Comparison of ENCODE assay signal across 23 mouse cellular contexts in genomic region chr2:10615500-10615899, GRCm38 (mm10).
"Had no signal": no experiment of that assay in that cellular context is flagged by ENCODE, and none has a peak within 500 bp of the region (broad histone marks: within the 10 kb centered on the region; RNA-seq: fewer than 3 reads in every experiment).

No protein-coding gene starts in this region.

- H3K27me3 ChIP-seq: forebrain, embryonic 15.5 days; heart, embryonic 13.5 days; heart, embryonic 15.5 days; hindbrain, embryonic 13.5 days; hindbrain, embryonic 15.5 days; limb, embryonic 13.5 days; limb, embryonic 15.5 days; liver, embryonic 12.5 days had no signal

- ATAC-seq: forebrain, embryonic 15.5 days; forebrain, postnatal 0 days; hindbrain, postnatal 0 days; intestine, embryonic 16.5 days; liver, embryonic 12.5 days had no signal

- DNase-seq: forebrain, postnatal 0 days; gastrocnemius, postnatal 14 days; gastrocnemius, postnatal 36 days; heart, adult 11 months; heart, adult 2 months; heart, postnatal 14 days; heart, postnatal 36 days; layer of hippocampus, adult 9-11 months; layer of hippocampus, postnatal 36 days; left cerebral cortex, postnatal 4 days; lung, adult 18-20 months had no signal

- H3K4me1 ChIP-seq: forebrain, embryonic 15.5 days; heart, embryonic 13.5 days; heart, embryonic 15.5 days; hindbrain, embryonic 13.5 days; hindbrain, embryonic 15.5 days; limb, embryonic 13.5 days; limb, embryonic 15.5 days; liver, embryonic 12.5 days had no signal

- H3K4me2 ChIP-seq: forebrain, embryonic 15.5 days; heart, embryonic 11.5 days; heart, embryonic 13.5 days; heart, embryonic 15.5 days; hindbrain, embryonic 13.5 days; hindbrain, embryonic 15.5 days; limb, embryonic 13.5 days; limb, embryonic 15.5 days; liver, embryonic 12.5 days had no signal

- H3K9ac ChIP-seq: forebrain, embryonic 15.5 days; forebrain, postnatal 0 days; heart, embryonic 13.5 days; heart, embryonic 15.5 days; hindbrain, embryonic 13.5 days; hindbrain, embryonic 15.5 days; limb, embryonic 13.5 days; limb, embryonic 15.5 days; liver, embryonic 12.5 days; liver, embryonic 14.5 days had no signal

- H3K36me3 ChIP-seq: forebrain, embryonic 15.5 days; heart, embryonic 13.5 days; heart, embryonic 15.5 days; hindbrain, embryonic 13.5 days; hindbrain, embryonic 15.5 days; limb, embryonic 13.5 days; limb, embryonic 15.5 days; liver, embryonic 12.5 days had no signal

- H3K9me3 ChIP-seq: forebrain, embryonic 15.5 days; heart, embryonic 13.5 days; heart, embryonic 15.5 days; hindbrain, embryonic 13.5 days; hindbrain, embryonic 15.5 days; limb, embryonic 13.5 days; limb, embryonic 15.5 days; liver, embryonic 12.5 days had no signal

- H3K27ac ChIP-seq: forebrain, embryonic 15.5 days; heart, adult 2 months; heart, embryonic 13.5 days; heart, embryonic 15.5 days; hindbrain, embryonic 13.5 days; hindbrain, embryonic 15.5 days; hindbrain, postnatal 0 days; limb, embryonic 13.5 days; limb, embryonic 15.5 days; liver, embryonic 12.5 days; liver, embryonic 14.5 days had no signal

- H3K4me3 ChIP-seq: forebrain, embryonic 15.5 days; heart, adult 2 months; heart, embryonic 13.5 days; heart, embryonic 15.5 days; hindbrain, embryonic 13.5 days; hindbrain, embryonic 15.5 days; limb, embryonic 13.5 days; limb, embryonic 15.5 days; liver, embryonic 12.5 days had no signal
